Mouse (Mus musculus) E14TG2a.4 (cell line): ENCODE measurements around the gene Cyp4x1.

ENCODE experiments used
- CTCF ChIP-seq: conservative IDR thresholded peaks from 2 replicates; pipeline ENCODE4 v1.5.1; 2014; ENCODE audit warnings: low read length
- POU5F1 ChIP-seq: IDR thresholded peaks from 2 replicates; pipeline ENCODE4 v1.6.1; 2014; ENCODE audit warnings: low read length, borderline replicate concordance

DNA sequence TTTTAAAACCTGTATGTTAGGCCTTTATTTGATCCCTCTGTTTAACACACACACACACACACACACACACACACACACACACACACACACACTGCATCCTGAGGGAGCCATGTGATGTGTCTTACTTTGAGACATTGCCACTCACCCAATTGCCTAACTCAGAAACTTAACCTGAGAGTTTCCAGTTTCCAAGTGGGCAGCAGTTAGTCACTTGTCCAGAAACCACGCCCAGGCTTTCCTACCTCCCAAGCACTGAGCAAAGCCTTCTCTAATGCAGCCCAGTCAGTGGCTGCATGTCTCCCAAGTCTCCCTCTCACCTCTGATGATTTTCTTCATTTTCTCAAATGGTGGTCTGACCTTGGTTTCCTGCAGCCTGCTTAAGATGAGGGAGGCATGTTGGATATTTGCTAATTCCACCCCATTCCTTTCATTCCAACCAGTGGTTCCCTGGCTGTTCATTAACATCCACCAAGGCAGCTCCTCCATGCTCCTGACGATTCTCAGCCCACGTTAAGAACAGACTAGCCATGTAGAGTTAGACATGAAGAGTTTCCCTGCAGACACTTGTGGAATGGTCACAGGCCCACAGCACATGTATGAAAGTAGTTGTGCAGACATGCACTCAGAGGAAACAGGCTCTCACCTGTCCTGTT is 47.2 kb downstream of the Cyp4x1 start:
- TF ChIP-seq CTCF (no peak), POU5F1 (no peak)
